Mouse (Mus musculus) neural tube, embryonic 14.5 days (tissue): ENCODE data around the gene Acaa1b. TPM values are rescaled to one million over a fixed set of nuclear protein-coding genes. Genes with fewer than 3 reads are reported as not detected.

ENCODE experiments used
- ATAC-seq: fragments of 200-750 bp; cut with Nextera tagmentation; 2 replicates; pipeline ENCODE4 v1.8.0; 2017; ENCODE audit warnings: low read depth, mild to moderate bottlenecking, moderate TSS enrichment, moderate library complexity
- H3K27ac ChIP-seq: fragments of 300-500 bp; sonication (generic); 2 replicates; pipeline ENCODE4 v1.5.1; 2014; ENCODE audit warnings: low read depth, mild to moderate bottlenecking, control low read depth, low read length, moderate library complexity, mixed read lengths
- H3K27me3 ChIP-seq: fragments of 300-500 bp; sonication (generic); 2 replicates; pipeline ENCODE4 v1.6.1; 2014; ENCODE audit warnings: low read length; ENCODE audit not compliant: control insufficient read depth, insufficient read depth
- H3K36me3 ChIP-seq: fragments of 300-500 bp; sonication (generic); 2 replicates; pipeline ENCODE4 v1.6.1; 2014; ENCODE audit warnings: low read length, mixed read lengths; ENCODE audit not compliant: control insufficient read depth, insufficient read depth
- H3K4me1 ChIP-seq: fragments of 300-500 bp; sonication (generic); 2 replicates; pipeline ENCODE4 v1.6.1; 2014; ENCODE audit warnings: low read length; ENCODE audit not compliant: control insufficient read depth, insufficient read depth
- H3K4me2 ChIP-seq: fragments of 300-500 bp; sonication (generic); 2 replicates; pipeline ENCODE4 v1.6.1; 2014; ENCODE audit warnings: mild to moderate bottlenecking, low read depth, low read length, control low read depth
- H3K4me3 ChIP-seq: fragments of 300-500 bp; sonication (generic); 2 replicates; pipeline ENCODE4 v1.5.1; 2014; ENCODE audit warnings: low read depth, low read length, control low read depth, mixed read lengths
- H3K9ac ChIP-seq: fragments of 300-500 bp; sonication (generic); replicated peaks from 2 replicates; pipeline ENCODE4 v1.6.1; 2014; ENCODE audit warnings: low read depth, mild to moderate bottlenecking, control low read depth, low read length, mixed read lengths
- H3K9me3 ChIP-seq: fragments of 300-500 bp; sonication (generic); 2 replicates; pipeline ENCODE4 v1.6.1; 2016; ENCODE audit warnings: low read length; ENCODE audit not compliant: control insufficient read depth
- WGBS: fragments of 180-500 bp; shearing (Covaris S2); extraction: QIAGEN DNeasy Blood & Tissue Kit; methylation state at CpG from one replicate; pipeline ENCODE4 v1.1.7; 2014; 5-methylcytosine and 5-hydroxymethylcytosine counted together
- polyA plus RNA-seq: library from polyadenylated mRNA; unstranded; fragments of >200 nt; fragmentation: Nextera tagmentation; extraction: Ambion mirVana; gene quantifications from 2 replicates; pipeline ENCODE4 v1.2.1, GENCODE M21; 2014

Acaa1b gene
- polyA plus RNA-seq, 1 experiment from 2014 or later = 4.8 TPM

DNA sequence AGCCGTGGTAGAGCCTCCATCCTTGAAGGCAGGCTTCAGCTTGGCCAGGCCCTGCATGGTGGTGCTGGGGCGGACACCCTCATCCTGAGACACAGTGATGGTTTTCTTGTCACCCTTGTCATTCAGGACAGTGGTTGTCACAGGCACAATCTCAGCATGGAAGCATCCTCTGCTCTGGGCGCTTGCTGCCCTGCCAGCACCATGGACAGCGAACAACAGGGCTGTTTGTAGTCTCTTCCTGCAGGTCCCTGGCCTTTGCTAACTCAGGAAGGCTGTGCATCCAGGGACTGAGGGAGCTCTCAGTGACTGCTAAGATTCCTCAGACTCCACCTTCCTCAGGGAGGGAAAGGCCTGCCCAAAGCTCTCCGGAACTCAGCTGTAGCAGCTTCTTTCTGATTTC, 7.3 kb downstream of the Acaa1b start:
- no peaks in the 10 kb centered on the region for H3K4me1 ChIP-seq
- H3K9ac ChIP-seq = no peak overlapping the region
- no peaks in the 10 kb centered on the region for H3K9me3 ChIP-seq
- no peak overlapping the region for H3K4me2 ChIP-seq
- no peaks in the 10 kb centered on the region for H3K27me3 ChIP-seq
- no peaks in the 10 kb centered on the region for H3K36me3 ChIP-seq
- WGBS = 35% methylated on average over 5 of the region's 5 CpGs
- ATAC-seq = no peak
- no peak overlapping the region for H3K4me3 ChIP-seq
- no peak overlapping the region for H3K27ac ChIP-seq

DNA sequence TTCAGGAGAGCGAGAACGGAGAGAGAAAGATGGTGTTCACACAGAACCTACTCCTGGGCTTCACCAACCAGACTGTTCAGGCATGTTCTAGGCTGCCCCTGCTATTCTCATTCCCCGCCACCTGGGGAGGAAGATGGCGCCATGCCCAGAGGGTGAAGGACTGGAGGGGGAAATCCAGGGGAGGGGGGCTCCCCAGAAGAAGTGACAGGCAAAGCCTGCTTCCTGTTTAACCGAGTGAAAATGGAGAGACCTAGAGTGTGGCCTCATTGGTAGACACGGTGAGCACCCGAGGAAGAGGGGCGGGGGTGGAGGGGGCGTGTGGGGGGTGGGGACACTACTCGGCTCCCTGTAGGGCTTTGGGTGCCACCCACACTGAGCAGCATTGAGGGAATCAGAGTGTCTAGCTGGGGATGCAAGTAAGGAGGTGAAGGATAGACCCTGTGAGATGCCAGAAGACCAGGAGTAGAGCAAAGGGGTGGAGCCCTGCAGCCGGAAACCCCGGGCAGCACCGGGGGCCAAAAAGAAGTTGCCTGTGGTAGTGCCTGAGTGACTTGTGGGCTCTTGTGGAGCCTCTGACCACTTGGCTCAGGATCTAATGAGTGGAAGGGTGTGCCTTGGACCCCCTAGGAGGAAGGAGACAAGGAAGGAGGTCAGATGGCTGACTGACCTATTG, 10.7 kb downstream of the Acaa1b start:
- 78% methylated on average over 13 of the region's 13 CpGs for WGBS
- Histone ChIP-seq H3K27ac (no peak overlapping the region), H3K4me1 (no peaks in the 10 kb centered on the region), H3K27me3 (no peaks in the 10 kb centered on the region), H3K9me3 (no peaks in the 10 kb centered on the region), H3K4me2 (no peak overlapping the region), H3K9ac (no peak overlapping the region), H3K4me3 (no peak overlapping the region), H3K36me3 (no peaks in the 10 kb centered on the region)
- ATAC-seq = no peak

DNA sequence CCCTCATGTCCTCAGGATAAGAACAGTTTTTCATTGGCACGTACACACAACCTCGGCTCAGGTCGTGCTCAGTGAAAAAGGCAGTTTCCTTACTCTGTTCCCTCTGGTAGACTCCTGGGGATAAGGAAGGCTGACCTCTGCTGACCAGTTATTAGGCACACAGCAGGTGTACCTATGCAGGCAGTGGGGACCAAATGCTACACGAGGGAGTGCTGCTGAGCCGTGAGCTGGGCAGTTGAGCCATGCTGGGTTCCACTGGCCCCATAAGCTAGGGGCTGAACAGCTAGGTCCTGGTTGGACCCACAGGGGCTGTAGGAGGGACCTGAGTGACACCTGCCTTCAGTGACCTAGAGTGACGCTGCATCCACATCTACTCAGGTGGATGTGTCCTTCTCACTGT, 11.3 kb downstream of the Acaa1b start:
- ATAC-seq = no peak
- 72% methylated on average over 6 of the region's 6 CpGs for WGBS
- no peaks in the 10 kb centered on the region for H3K36me3 ChIP-seq

DNA sequence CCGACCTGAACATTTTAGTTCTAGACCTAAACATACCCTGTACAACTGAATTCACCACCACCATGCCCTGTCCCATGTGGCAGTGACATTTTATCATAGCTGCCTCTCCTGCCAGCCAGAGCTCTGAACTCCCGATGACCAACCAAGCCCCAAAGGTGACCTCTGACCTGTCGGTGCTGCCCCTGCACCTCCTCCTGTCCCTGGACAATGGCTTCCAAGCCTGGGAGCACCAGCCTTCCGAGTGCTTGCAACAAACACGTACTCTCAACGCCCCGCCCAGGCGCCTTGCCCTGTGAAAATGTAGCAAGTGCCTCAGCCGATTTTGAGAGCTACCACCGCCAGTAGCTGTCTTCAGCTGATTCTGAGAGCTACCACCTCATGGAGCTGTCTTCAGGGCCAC, 11.8 kb downstream of the Acaa1b start:
- no peaks in the 10 kb centered on the region for H3K9me3 ChIP-seq
- no peaks in the 10 kb centered on the region for H3K36me3 ChIP-seq
- H3K4me3 ChIP-seq = no peak overlapping the region
- 60% methylated on average over 10 of the region's 10 CpGs for WGBS
- H3K9ac ChIP-seq = no peak overlapping the region
- H3K27ac ChIP-seq = no peak overlapping the region
- H3K4me2 ChIP-seq = no peak overlapping the region
- H3K27me3 ChIP-seq = no peaks in the 10 kb centered on the region
- H3K4me1 ChIP-seq = no peaks in the 10 kb centered on the region
- ATAC-seq = no peak

More for the DNA sequence above, 11.3 kb downstream of the Acaa1b start:
- H3K27ac ChIP-seq = no peak overlapping the region
- no peak overlapping the region for H3K4me2 ChIP-seq
- H3K9ac ChIP-seq = no peak overlapping the region
- H3K4me1 ChIP-seq = no peaks in the 10 kb centered on the region
- H3K4me3 ChIP-seq = no peak overlapping the region
- H3K27me3 ChIP-seq = no peaks in the 10 kb centered on the region
- no peaks in the 10 kb centered on the region for H3K9me3 ChIP-seq

DNA sequence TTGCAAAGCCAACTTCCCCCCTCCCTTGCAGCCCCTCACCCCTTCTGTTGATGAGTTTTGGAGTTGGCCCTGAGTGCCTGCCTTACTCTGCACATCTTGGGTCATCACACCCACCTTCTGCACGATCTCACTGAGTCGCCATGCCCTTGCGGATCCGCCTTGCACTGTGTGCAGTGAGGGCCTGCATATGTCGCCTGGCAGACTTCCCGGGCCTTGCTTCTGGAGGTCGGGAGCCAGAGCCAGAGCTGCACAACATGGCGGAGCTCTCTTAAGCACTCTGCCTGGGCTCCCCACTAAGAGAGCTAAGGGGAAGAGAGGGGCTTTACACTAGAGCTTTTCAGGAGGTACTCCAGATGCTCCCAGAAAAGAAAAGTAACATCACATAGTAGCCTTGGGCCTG, 12.2 kb downstream of the Acaa1b start:
- 85% methylated on average over 8 of the region's 8 CpGs for WGBS
- no peak overlapping the region for H3K4me3 ChIP-seq
- H3K4me2 ChIP-seq = no peak overlapping the region
- no peaks in the 10 kb centered on the region for H3K9me3 ChIP-seq
- no peak overlapping the region for H3K9ac ChIP-seq
- H3K27me3 ChIP-seq = no peaks in the 10 kb centered on the region
- no peak overlapping the region for H3K27ac ChIP-seq
- no peaks in the 10 kb centered on the region for H3K36me3 ChIP-seq
- no peaks in the 10 kb centered on the region for H3K4me1 ChIP-seq
- no peak for ATAC-seq

DNA sequence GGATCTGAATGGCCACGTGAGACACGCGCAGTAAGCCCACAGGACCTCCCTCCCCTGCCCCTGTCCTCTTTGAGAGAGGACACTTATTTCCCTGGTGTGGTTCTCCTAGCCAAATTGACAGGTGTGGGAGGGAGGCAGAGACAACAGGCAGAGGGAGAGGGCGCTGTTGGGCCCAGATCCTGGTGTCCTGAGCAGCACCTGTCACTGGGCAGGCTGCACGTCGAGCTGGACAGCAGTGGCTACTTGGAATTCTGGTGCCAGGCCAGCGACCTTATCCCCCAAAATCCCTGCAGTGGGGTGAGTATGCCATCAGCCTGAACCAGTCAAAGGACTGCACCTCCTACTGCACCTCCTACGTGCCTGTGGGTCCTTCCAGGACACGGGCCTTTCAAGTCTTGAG, 13.5 kb downstream of the Acaa1b start:
- Histone ChIP-seq H3K4me2 (no peak overlapping the region), H3K4me1 (no peaks in the 10 kb centered on the region), H3K27me3 (no peaks in the 10 kb centered on the region), H3K9ac (no peak overlapping the region), H3K27ac (no peak overlapping the region), H3K36me3 (no peaks in the 10 kb centered on the region), H3K4me3 (no peak overlapping the region), H3K9me3 (no peaks in the 10 kb centered on the region)
- 74% methylated on average over 9 of the region's 9 CpGs for WGBS
- no peak for ATAC-seq

DNA sequence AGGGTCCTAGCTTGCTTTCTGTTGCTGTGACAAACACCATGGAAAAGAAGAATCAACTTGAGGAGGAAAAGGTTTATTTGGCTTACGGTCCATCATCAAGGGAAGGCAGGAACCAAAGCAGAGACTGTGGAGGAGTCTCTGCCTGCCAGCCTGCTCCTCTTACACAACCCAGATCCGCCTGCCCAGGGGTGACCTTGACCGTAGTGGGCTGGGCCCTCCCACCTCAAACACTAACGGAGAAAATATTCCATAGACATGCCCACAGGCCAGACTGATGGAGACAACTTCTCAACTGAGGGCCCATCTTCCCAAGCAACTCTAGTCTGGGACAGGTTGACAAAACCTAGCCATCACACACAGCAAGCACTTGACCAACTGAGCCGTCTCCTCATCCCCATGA, 14.8 kb downstream of the Acaa1b start:
- no peaks in the 10 kb centered on the region for H3K36me3 ChIP-seq
- no peak overlapping the region for H3K27ac ChIP-seq
- no peaks in the 10 kb centered on the region for H3K4me1 ChIP-seq
- WGBS = 89% methylated on average over 5 of the region's 5 CpGs
- no peak for ATAC-seq
- H3K27me3 ChIP-seq = no peaks in the 10 kb centered on the region
- H3K9me3 ChIP-seq = no peaks in the 10 kb centered on the region
- no peak overlapping the region for H3K4me2 ChIP-seq
- H3K9ac ChIP-seq = no peak overlapping the region
- no peak overlapping the region for H3K4me3 ChIP-seq

DNA sequence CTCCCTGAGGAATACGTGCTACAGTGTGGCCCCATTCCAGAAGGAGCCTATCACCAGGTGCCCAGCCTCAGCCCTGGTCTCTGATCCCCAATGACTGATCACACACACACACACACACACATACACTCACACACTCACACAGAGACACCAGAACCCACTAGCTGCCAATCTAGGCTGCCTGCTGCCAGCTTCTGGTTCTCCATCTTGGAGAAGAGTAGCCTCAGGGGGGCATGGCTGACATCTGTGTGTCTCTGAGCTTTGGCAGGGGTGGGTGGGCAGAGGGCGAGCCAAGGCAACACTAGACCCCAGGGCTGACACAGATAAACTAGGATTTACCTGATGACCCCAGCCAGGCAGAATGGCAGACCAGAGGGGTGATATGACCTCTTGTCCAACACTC, 18.1 kb downstream of the Acaa1b start:
- 87% methylated on average over 2 of the region's 2 CpGs for WGBS
- no peak overlapping the region for H3K27ac ChIP-seq
- H3K36me3 ChIP-seq = no peaks in the 10 kb centered on the region
- H3K9me3 ChIP-seq = no peaks in the 10 kb centered on the region
- no peak overlapping the region for H3K4me3 ChIP-seq
- ATAC-seq = no peak
- H3K4me1 ChIP-seq = no peaks in the 10 kb centered on the region
- no peak overlapping the region for H3K4me2 ChIP-seq
- no peak overlapping the region for H3K9ac ChIP-seq
- H3K27me3 ChIP-seq = no peaks in the 10 kb centered on the region

DNA sequence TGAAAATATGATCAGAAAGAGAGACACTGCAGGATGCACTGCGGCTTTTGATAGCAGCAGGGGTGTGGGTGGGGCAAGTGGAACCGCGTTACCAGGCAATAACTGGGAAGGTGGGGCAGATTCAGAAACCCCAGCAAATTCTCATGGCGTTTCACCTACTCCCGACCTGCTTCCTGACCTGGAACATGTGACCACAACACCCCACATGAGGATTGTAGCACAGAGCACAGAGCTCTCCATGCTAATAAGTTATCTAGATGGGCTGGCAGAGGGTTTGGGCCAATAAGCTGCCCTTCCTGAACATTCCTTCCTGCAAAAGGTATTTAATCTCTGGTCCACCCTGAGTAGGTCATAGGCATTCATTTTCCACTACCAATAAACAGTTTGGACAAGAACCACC, 26.2 kb downstream of the Acaa1b start:
- H3K4me3 ChIP-seq = no peak overlapping the region
- WGBS = 68% methylated on average over 5 of the region's 5 CpGs
- ATAC-seq = no peak

More for the DNA sequence above, 26.2 kb downstream of the Acaa1b start:
- Histone ChIP-seq H3K27ac (no peak overlapping the region), H3K27me3 (no peaks in the 10 kb centered on the region), H3K36me3 (no peaks in the 10 kb centered on the region), H3K4me1 (no peaks in the 10 kb centered on the region), H3K4me2 (no peak overlapping the region), H3K9me3 (no peaks in the 10 kb centered on the region), H3K9ac (no peak overlapping the region)
